Mouse (Mus musculus) ES-Bruce4 (cell line): ENCODE data around the gene Phf20.

ENCODE experiments used
- CTCF ChIP-seq: IDR thresholded peaks from one replicate; pipeline ENCODE4 v1.8.1; 2011; ENCODE audit warnings: low read depth, low read length
- EP300 ChIP-seq: IDR thresholded peaks from 2 replicates; pipeline ENCODE4 v1.6.1; 2011; ENCODE audit warnings: low read depth, low read length; ENCODE audit not compliant: insufficient read depth
- POLR2A ChIP-seq: IDR thresholded peaks from one replicate; pipeline ENCODE4 v1.8.1; 2011; ENCODE audit warnings: low read length; ENCODE audit not compliant: insufficient read depth

- no peak for TF ChIP-seq CTCF
- TF ChIP-seq EP300: no peak
- TF ChIP-seq POLR2A: no peak
These were observed 125.3 kb downstream of the Phf20 start for GRCm38 (mm10) chr2:156321538-156321937.
